8 mouse cellular contexts compared by ENCODE assay signal in the genomic region with DNA sequence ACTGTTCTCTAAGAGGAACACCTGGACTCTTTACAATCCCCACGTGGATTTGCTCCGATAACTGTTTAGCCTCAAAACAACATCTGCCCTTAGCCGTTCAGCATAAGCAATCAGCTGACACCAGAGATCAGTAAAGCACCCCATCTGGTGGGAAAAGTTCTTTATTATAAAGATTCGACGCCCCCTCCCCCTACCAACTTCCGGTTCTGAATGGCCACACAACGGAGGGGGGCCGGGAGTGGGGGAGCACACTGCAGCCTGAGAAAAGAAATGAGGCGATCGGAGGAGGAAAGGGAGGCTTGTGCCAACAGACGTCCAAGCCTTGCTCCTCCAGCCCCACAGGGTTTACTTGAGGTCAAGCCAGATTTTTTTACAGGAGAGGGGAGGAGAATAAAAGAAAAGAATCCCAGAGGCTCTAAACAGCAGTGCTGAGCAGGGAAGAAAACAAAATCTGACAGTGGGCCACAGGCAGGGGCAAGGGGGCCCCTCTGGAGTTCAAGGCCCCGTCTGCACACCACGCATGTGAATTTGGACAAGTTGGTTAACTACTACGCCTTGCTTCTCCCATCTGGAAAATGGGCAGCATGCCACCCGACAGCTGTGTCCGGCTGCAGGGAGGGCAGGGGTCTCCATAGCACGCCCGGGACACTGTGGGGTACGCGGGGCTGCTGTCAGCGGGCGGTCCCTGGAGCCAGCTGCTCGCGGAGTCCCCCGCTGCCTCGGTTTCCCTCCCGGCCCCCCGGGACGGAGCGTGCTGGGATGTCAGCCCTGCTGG. TPM values are rescaled to one million over a fixed set of nuclear protein-coding genes. Genes with fewer than 3 reads are reported as not detected.
A peak's percentile ranks its signal among the peaks of the same experiment; 100 is the strongest.
DNase-seq lines count a peak whose midpoint lies in the region; ATAC-seq and TF ChIP-seq lines count a peak whose summit lies in the region.

No protein-coding gene starts in this region.

- peak; percentile 40 for TF ChIP-seq CTCF in midbrain, postnatal 0 days (IDR thresholded peaks at IDR 0.05)

- peak overlapping the region; percentile 82 for H3K9ac ChIP-seq in liver, embryonic 12.5 days
- H3K9ac ChIP-seq in midbrain, postnatal 0 days (replicated peaks; ENCODE audit: low read length, poor library complexity, severe bottlenecking): peak overlapping the region; percentile 93
- peak overlapping the region; percentile 67 for H3K9ac ChIP-seq in stomach, embryonic 15.5 days

- peak; percentile 48 for DNase-seq in 416B (ENCODE audit: low read depth)
- peak; percentile 57 for DNase-seq in embryonic facial prominence, embryonic 10.5 days (ENCODE audit: low spot score)
- peak; percentile 41 for DNase-seq in heart, adult 8-10 months (ENCODE audit: low spot score)
- peak; percentile 64 for DNase-seq in kidney, adult 18-20 months
- peak; percentile 81 for DNase-seq in midbrain, postnatal 0 days (ENCODE audit: low spot score)

- H3K27ac ChIP-seq in embryonic facial prominence, embryonic 10.5 days (replicated peaks): peak overlapping the region; percentile 92
- H3K27ac ChIP-seq in liver, embryonic 12.5 days: peak overlapping the region; percentile 68
- H3K27ac ChIP-seq in midbrain, postnatal 0 days (ENCODE audit: low read depth, low read length): peak overlapping the region; percentile 83
- H3K27ac ChIP-seq in stomach, embryonic 15.5 days: peak overlapping the region; percentile 89

- peak overlapping the region; percentile 97 for H3K4me2 ChIP-seq in liver, embryonic 12.5 days
- peak overlapping the region; percentile 99 for H3K4me2 ChIP-seq in midbrain, postnatal 0 days (ENCODE audit: low read depth, low read length, poor library complexity, severe bottlenecking)
- peak overlapping the region; percentile 83 for H3K4me2 ChIP-seq in stomach, embryonic 15.5 days

- peaks cover 29% of the 10 kb centered on the region for H3K4me1 ChIP-seq in embryonic facial prominence, embryonic 10.5 days
- H3K4me1 ChIP-seq in liver, embryonic 12.5 days: peaks cover 32% of the 10 kb centered on the region
- H3K4me1 ChIP-seq in midbrain, postnatal 0 days (ENCODE audit: insufficient read depth, low read length): peaks cover 7% of the 10 kb centered on the region; the same call in 1 of the 2 replicates
- H3K4me1 ChIP-seq in stomach, embryonic 15.5 days: peaks cover 14% of the 10 kb centered on the region

- 1% methylated on average over 30 of the region's 30 CpGs for WGBS in embryonic facial prominence, embryonic 10.5 days
- WGBS in liver, embryonic 12.5 days (ENCODE audit: insufficient replicate concordance): under 1% methylated on average over 30 of the region's 30 CpGs
- WGBS in midbrain, postnatal 0 days: under 1% methylated on average over 28 of the region's 30 CpGs
- under 1% methylated on average over 24 of the region's 30 CpGs for WGBS in stomach, embryonic 15.5 days

- H3K9me3 ChIP-seq in embryonic facial prominence, embryonic 10.5 days: no peaks in the 10 kb centered on the region
- H3K9me3 ChIP-seq in liver, embryonic 12.5 days (replicated peaks): no peaks in the 10 kb centered on the region
- no peaks in the 10 kb centered on the region for H3K9me3 ChIP-seq in midbrain, postnatal 0 days (ENCODE audit: low read length)
- no peaks in the 10 kb centered on the region for H3K9me3 ChIP-seq in stomach, embryonic 15.5 days

- peaks cover 12% of the 10 kb centered on the region for H3K36me3 ChIP-seq in embryonic facial prominence, embryonic 10.5 days (replicated peaks)
- H3K36me3 ChIP-seq in liver, embryonic 12.5 days: peaks cover 24% of the 10 kb centered on the region
- H3K36me3 ChIP-seq in midbrain, postnatal 0 days (ENCODE audit: insufficient read depth, low read length): peaks cover 12% of the 10 kb centered on the region; the same call in 1 of the 2 replicates
- no peaks in the 10 kb centered on the region for H3K36me3 ChIP-seq in stomach, embryonic 15.5 days

- peak overlapping the region; percentile 100 for H3K4me3 ChIP-seq in embryonic facial prominence, embryonic 10.5 days
- peak overlapping the region; percentile 77 for H3K4me3 ChIP-seq in liver, embryonic 12.5 days
- peak overlapping the region; percentile 95 for H3K4me3 ChIP-seq in midbrain, postnatal 0 days (ENCODE audit: low read depth, low read length)
- H3K4me3 ChIP-seq in stomach, embryonic 15.5 days (replicated peaks): peak overlapping the region; percentile 94

- peak; percentile 15 for ATAC-seq in activated CD4-positive, CD25-positive, alpha-beta regulatory T cell, adult 4 months
- ATAC-seq in liver, embryonic 12.5 days: peak; percentile 17
- peak; percentile 76 for ATAC-seq in midbrain, postnatal 0 days (ENCODE audit: low FRiP score)
- ATAC-seq in stomach, embryonic 15.5 days (ENCODE audit: insufficient read depth, low FRiP score, low read depth): peak; percentile 48

- no peaks in the 10 kb centered on the region for H3K27me3 ChIP-seq in embryonic facial prominence, embryonic 10.5 days (replicated peaks; ENCODE audit: low read depth, poor library complexity, severe bottlenecking)
- peaks cover 6% of the 10 kb centered on the region; the same call in 1 of the 2 replicates for H3K27me3 ChIP-seq in liver, embryonic 12.5 days (replicated peaks)
- H3K27me3 ChIP-seq in midbrain, postnatal 0 days (ENCODE audit: insufficient read depth, low read length): no peaks in the 10 kb centered on the region
- H3K27me3 ChIP-seq in stomach, embryonic 15.5 days (replicated peaks): no peaks in the 10 kb centered on the region

RNA-seq across cellular contexts. Expression of a gene that starts 28.4 kb away (rescaled TPM):
- polyA plus RNA-seq in activated CD4-positive, CD25-positive, alpha-beta regulatory T cell, adult 4 months (2017; shearing (Covaris generic)): 1 to 10 TPM; 1.6 to 1.9 TPM
- 18.1 and 20.4 TPM in 2 replicates for polyA plus RNA-seq in embryonic facial prominence, embryonic 10.5 days (2016; fragmentation: Nextera tagmentation; extraction: Ambion mirVana)
- 100 to 1,000 TPM; 170 to 216 (median 189) TPM for total RNA-seq in heart, adult 8-10 months (2022)
- 26.9 and 27.1 TPM in 2 replicates for polyA plus RNA-seq in liver, embryonic 12.5 days (2016; fragmentation: Nextera tagmentation; extraction: Ambion mirVana)
- total RNA-seq in midbrain, postnatal 0 days (2014; rRNA removed): 81.1 and 83.0 TPM in 2 replicates
- 23.6 and 24.0 TPM in 2 replicates for polyA plus RNA-seq in midbrain, postnatal 0 days (2015; fragmentation: Nextera tagmentation; extraction: Ambion mirVana)
- polyA plus RNA-seq in stomach, embryonic 15.5 days (2015; fragmentation: Nextera tagmentation; extraction: Ambion mirVana): 18.0 and 19.0 TPM in 2 replicates

Comparison
In these comparisons a context has a peak if more than half of its experiments do, and no peak if none do; other contexts are left out.
1. Peak in every context shown above with its lines: DNase-seq, ATAC-seq, H3K4me3 ChIP-seq and H3K27ac ChIP-seq.
2. ATAC-seq: peak in every context shown above with its lines; median percentile 76 in midbrain, postnatal 0 days; 48 in stomach, embryonic 15.5 days; 17 in liver, embryonic 12.5 days; 15 in activated CD4-positive, CD25-positive, alpha-beta regulatory T cell, adult 4 months.